Mouse (Mus musculus): ENCODE measurements around the gene Obox3. TPM values are rescaled to one million over a fixed set of nuclear protein-coding genes. Genes with fewer than 3 reads are reported as not detected.
"Not testable (repeated sequence)": the region's sequence is repeated elsewhere in the genome, so short reads cannot be mapped to it uniquely, and the experiment has no call there.

Gene Obox3
- total RNA-seq (2017), result not detected in 2 replicates

- ATAC-seq (ENCODE audit: extremely low read depth, insufficient number of reproducible peaks, low FRiP score, poor library complexity, severe bottlenecking), result not testable (repeated sequence)
Measured at GRCm38 (mm10) chr7:15639802-15640201, at the start of gene Obox3. Obox3 (minus strand) TSS chr7:15639902.

GRCm38 (mm10) chr7:15509411-15509810 is 130.3 kb downstream of the Obox3 start:
- ATAC-seq (ENCODE audit: extremely low read depth, insufficient number of reproducible peaks, low FRiP score, poor library complexity, severe bottlenecking), result not testable (repeated sequence)

Other genes with a start within 250 kb of the Obox3 start
- not detected in 2 replicates for gene Obox5, start 110.2 kb upstream of the Obox3 start, total RNA-seq (2017)
- gene Obox6, start 199.8 kb upstream of the Obox3 start, total RNA-seq (2017), result not detected in 2 replicates
- gene Crx, start 240.1 kb upstream of the Obox3 start, total RNA-seq (2017), result not detected in 2 replicates
- gene Crxos, start 242.7 kb upstream of the Obox3 start, total RNA-seq (2017), result not detected in 2 replicates